10 mouse cellular contexts compared by ENCODE assay signal in genomic region chrX:73524318-73525222, GRCm38 (mm10). TPM values are rescaled to one million over a fixed set of nuclear protein-coding genes. Genes with fewer than 3 reads are reported as not detected.
DNase-seq lines count a peak whose midpoint lies in the region; ATAC-seq and TF ChIP-seq lines count a peak whose summit lies in the region.
"Had no signal": no experiment of that assay in that cellular context is flagged by ENCODE, and none has a peak within 500 bp of the region (broad histone marks: within the 10 kb centered on the region; RNA-seq: fewer than 3 reads in every experiment).

No protein-coding gene starts in this region.

- no peaks in the 10 kb centered on the region for H3K36me3 ChIP-seq in intestine, embryonic 16.5 days (ENCODE audit: control insufficient read depth, insufficient read depth, low read length)
- H3K36me3 ChIP-seq in intestine, postnatal 0 days (ENCODE audit: control insufficient read depth, insufficient read depth), result no peaks in the 10 kb centered on the region
- H3K36me3 ChIP-seq in liver, embryonic 12.5 days, result no peaks in the 10 kb centered on the region

- no peak overlapping the region for H3K4me2 ChIP-seq in intestine, embryonic 16.5 days (ENCODE audit: low read depth, low read length)
- H3K4me2 ChIP-seq in intestine, postnatal 0 days (replicated peaks; ENCODE audit: low read depth), result no peak overlapping the region
- no peak overlapping the region for H3K4me2 ChIP-seq in liver, embryonic 12.5 days

- WGBS in intestine, embryonic 16.5 days, result 65% methylated on average over 8 of the region's 9 CpGs
- WGBS in intestine, postnatal 0 days, result 64% methylated on average over 8 of the region's 9 CpGs
- 57% methylated on average over 8 of the region's 9 CpGs for WGBS in liver, embryonic 12.5 days (ENCODE audit: insufficient replicate concordance)

- no peak overlapping the region for H3K9ac ChIP-seq in intestine, embryonic 16.5 days (ENCODE audit: low read depth, low read length)
- H3K9ac ChIP-seq in intestine, postnatal 0 days (ENCODE audit: low read depth, low read length), result no peak overlapping the region
- no peak overlapping the region for H3K9ac ChIP-seq in liver, embryonic 12.5 days

- no peaks in the 10 kb centered on the region for H3K27me3 ChIP-seq in intestine, embryonic 16.5 days (replicated peaks; ENCODE audit: control insufficient read depth, insufficient read depth, low read length)
- no peaks in the 10 kb centered on the region for H3K27me3 ChIP-seq in intestine, postnatal 0 days (replicated peaks; ENCODE audit: control insufficient read depth, insufficient read depth, low read length)
- H3K27me3 ChIP-seq in liver, embryonic 12.5 days (replicated peaks), result peaks cover 17% of the 10 kb centered on the region

- no peak overlapping the region for H3K4me3 ChIP-seq in intestine, embryonic 16.5 days (ENCODE audit: low read length)
- no peak overlapping the region for H3K4me3 ChIP-seq in intestine, postnatal 0 days (ENCODE audit: low read depth, low read length)
- H3K4me3 ChIP-seq in liver, embryonic 12.5 days, result no peak overlapping the region

- H3K27ac ChIP-seq in intestine, embryonic 16.5 days (ENCODE audit: low read length), result no peak overlapping the region
- no peak overlapping the region for H3K27ac ChIP-seq in intestine, postnatal 0 days (ENCODE audit: low read depth, low read length)
- no peak overlapping the region for H3K27ac ChIP-seq in liver, embryonic 12.5 days

- DNase-seq in Muller cell, postnatal 12 days (ENCODE audit: inconsistent ontology term), result peak; percentile 13
- DNase-seq in cerebellum, postnatal 14 days, result peak; percentile 86 to 91
- peak; percentile 41 to 49 for DNase-seq in layer of hippocampus, postnatal 10 days (ENCODE audit: low spot score in 2 of 2)
- DNase-seq in yolk sac, embryonic 10.5 days (ENCODE audit: low spot score), result no peak
- no peak for DNase-seq in urinary bladder, postnatal 14 days (ENCODE audit: low spot score)
- DNase-seq: heart, postnatal 10 days; lung, postnatal 36 days had no signal

- no peaks in the 10 kb centered on the region for H3K4me1 ChIP-seq in intestine, embryonic 16.5 days (ENCODE audit: control insufficient read depth, insufficient read depth, low read length)
- H3K4me1 ChIP-seq in intestine, postnatal 0 days (replicated peaks; ENCODE audit: control insufficient read depth, insufficient read depth, low read length), result no peaks in the 10 kb centered on the region
- H3K4me1 ChIP-seq in liver, embryonic 12.5 days, result no peaks in the 10 kb centered on the region

- no peaks in the 10 kb centered on the region for H3K9me3 ChIP-seq in intestine, embryonic 16.5 days (ENCODE audit: control insufficient read depth, low read length)
- H3K9me3 ChIP-seq in intestine, postnatal 0 days (ENCODE audit: control insufficient read depth), result no peaks in the 10 kb centered on the region
- H3K9me3 ChIP-seq in liver, embryonic 12.5 days (replicated peaks), result no peaks in the 10 kb centered on the region

- 0 out of 2 replicates have a peak, but pooled peaks have one; percentile 31 for ATAC-seq in intestine, embryonic 16.5 days
- ATAC-seq in intestine, postnatal 0 days, result no peak
- ATAC-seq in liver, embryonic 12.5 days, result no peak

- no peak for TF ChIP-seq CTCF in intestine, postnatal 0 days (IDR thresholded peaks at IDR 0.05; ENCODE audit: low read depth)

RNA-seq across cellular contexts. Expression of gene Atp2b3, which starts 21.7 kb away (rescaled TPM):
- polyA plus RNA-seq in intestine, embryonic 16.5 days (2015; fragmentation: Nextera tagmentation; extraction: Ambion mirVana), result 0.18 and 0.32 TPM in 2 replicates
- 0.12 and 0.13 TPM in 2 replicates for polyA plus RNA-seq in intestine, postnatal 0 days (2015; fragmentation: Nextera tagmentation; extraction: Ambion mirVana)
- total RNA-seq in layer of hippocampus, postnatal 10 days (2021), result 10 to 100 TPM; 90.9 to 95.2 TPM
- not detected in 2 replicates for polyA plus RNA-seq in liver, embryonic 12.5 days (2016; fragmentation: Nextera tagmentation; extraction: Ambion mirVana)

RNA-seq across cellular contexts. Expression of gene Bgn, which starts 41.2 kb away (rescaled TPM):
- polyA plus RNA-seq in intestine, embryonic 16.5 days (2015; fragmentation: Nextera tagmentation; extraction: Ambion mirVana), result 48.1 and 54.3 TPM in 2 replicates
- 35.2 and 43.0 TPM in 2 replicates for polyA plus RNA-seq in intestine, postnatal 0 days (2015; fragmentation: Nextera tagmentation; extraction: Ambion mirVana)
- 10 to 100 TPM; 48.6 to 48.8 TPM for total RNA-seq in layer of hippocampus, postnatal 10 days (2021)
- polyA plus RNA-seq in liver, embryonic 12.5 days (2016; fragmentation: Nextera tagmentation; extraction: Ambion mirVana), result 13.0 and 14.8 TPM in 2 replicates

Comparison
In these comparisons a context has a peak if more than half of its experiments do, and no peak if none do; other contexts are left out.
1. DNase-seq: peak in Muller cell, postnatal 12 days (single experiment), cerebellum, postnatal 14 days (2 of 2) and layer of hippocampus, postnatal 10 days (2 of 2); none in yolk sac, embryonic 10.5 days (single experiment) and urinary bladder, postnatal 14 days (single experiment).